In genomic region chr11:35505817-35506216, GRCm38 (mm10) we compare ENCODE assay signal across 17 mouse cellular contexts.
DNase-seq lines count a peak whose midpoint lies in the region; ATAC-seq and TF ChIP-seq lines count a peak whose summit lies in the region.
"Had no signal": no experiment of that assay in that cellular context is flagged by ENCODE, and none has a peak within 500 bp of the region (broad histone marks: within the 10 kb centered on the region; RNA-seq: fewer than 3 reads in every experiment).

No protein-coding gene starts in this region.

- TF ChIP-seq CTCF in liver, postnatal 0 days (IDR thresholded peaks at IDR 0.05; ENCODE audit: low read depth): no peak

- no peak overlapping the region for H3K4me2 ChIP-seq in forebrain, embryonic 12.5 days
- no peak overlapping the region for H3K4me2 ChIP-seq in forebrain, embryonic 13.5 days
- no peak overlapping the region for H3K4me2 ChIP-seq in midbrain, embryonic 11.5 days
- no peak overlapping the region for H3K4me2 ChIP-seq in midbrain, embryonic 14.5 days (ENCODE audit: low read length)
- H3K4me2 ChIP-seq in liver, postnatal 0 days (ENCODE audit: low read depth, low read length): no peak overlapping the region
- H3K4me2 ChIP-seq: liver, embryonic 12.5 days had no signal

- TF ChIP-seq EP300 in liver, postnatal 0 days (IDR thresholded peaks at IDR 0.05; ENCODE audit: low read depth): no peak

- H3K4me3 ChIP-seq in forebrain, embryonic 12.5 days (replicated peaks): no peak overlapping the region
- H3K4me3 ChIP-seq in forebrain, embryonic 13.5 days: no peak overlapping the region
- H3K4me3 ChIP-seq in midbrain, embryonic 11.5 days (ENCODE audit: low read depth, low read length): no peak overlapping the region
- no peak overlapping the region for H3K4me3 ChIP-seq in midbrain, embryonic 14.5 days (replicated peaks; ENCODE audit: low read depth, low read length)
- no peak overlapping the region for H3K4me3 ChIP-seq in liver, postnatal 0 days (ENCODE audit: low read depth, low read length)
- H3K4me3 ChIP-seq: liver, embryonic 12.5 days; myocyte had no signal

- no peaks in the 10 kb centered on the region for H3K36me3 ChIP-seq in forebrain, embryonic 12.5 days (replicated peaks)
- no peaks in the 10 kb centered on the region for H3K36me3 ChIP-seq in forebrain, embryonic 13.5 days (ENCODE audit: poor library complexity, severe bottlenecking)
- H3K36me3 ChIP-seq in midbrain, embryonic 11.5 days (ENCODE audit: control insufficient read depth, insufficient read depth, low read length): no peaks in the 10 kb centered on the region
- H3K36me3 ChIP-seq in midbrain, embryonic 14.5 days (ENCODE audit: control insufficient read depth, insufficient read depth, low read length): no peaks in the 10 kb centered on the region
- no peaks in the 10 kb centered on the region for H3K36me3 ChIP-seq in liver, postnatal 0 days (replicated peaks; ENCODE audit: insufficient read depth, low read length)
- H3K36me3 ChIP-seq: liver, embryonic 12.5 days had no signal

- H3K9me3 ChIP-seq in forebrain, embryonic 12.5 days: no peaks in the 10 kb centered on the region
- no peaks in the 10 kb centered on the region for H3K9me3 ChIP-seq in forebrain, embryonic 13.5 days (replicated peaks)
- H3K9me3 ChIP-seq in midbrain, embryonic 11.5 days (ENCODE audit: control insufficient read depth, low read length): no peaks in the 10 kb centered on the region
- H3K9me3 ChIP-seq in midbrain, embryonic 14.5 days (ENCODE audit: control insufficient read depth, low read length): no peaks in the 10 kb centered on the region
- H3K9me3 ChIP-seq in liver, postnatal 0 days (ENCODE audit: low read length): no peaks in the 10 kb centered on the region
- H3K9me3 ChIP-seq: liver, embryonic 12.5 days had no signal

- peak; percentile 42; the same call in 1 of the 2 replicates for ATAC-seq in forebrain, embryonic 12.5 days (ENCODE audit: low FRiP score)
- ATAC-seq in forebrain, embryonic 13.5 days: no peak
- ATAC-seq in midbrain, embryonic 11.5 days (ENCODE audit: low FRiP score): peak; percentile 82
- ATAC-seq in midbrain, embryonic 14.5 days (ENCODE audit: low FRiP score, low TSS enrichment): no peak
- peak; percentile 28 for ATAC-seq in megakaryocyte progenitor cell, adult 5-6 weeks (replicated peaks; ENCODE audit: poor library complexity)
- ATAC-seq in liver, postnatal 0 days: no peak
- ATAC-seq: liver, embryonic 12.5 days had no signal

- DNase-seq in midbrain, embryonic 11.5 days (ENCODE audit: low spot score, missing footprints): peak; percentile 93
- DNase-seq in midbrain, embryonic 14.5 days: no peak
- peak; percentile 82 for DNase-seq in embryo, embryonic 9.5 days (ENCODE audit: extremely low spot score)
- DNase-seq in liver, postnatal 0 days: no peak
- DNase-seq in adrenal gland, postnatal 10 days: no peak
- DNase-seq: adrenal gland, adult 2 months; cerebellum, adult 11-12 months; heart, postnatal 14 days; kidney, adult 18-20 months; kidney, postnatal 14 days; left cerebral cortex, postnatal 4 days; right cerebral cortex, postnatal 25 days had no signal

- H3K9ac ChIP-seq in forebrain, embryonic 12.5 days: no peak overlapping the region
- no peak overlapping the region for H3K9ac ChIP-seq in forebrain, embryonic 13.5 days
- no peak overlapping the region; the same call in 1 of the 2 replicates for H3K9ac ChIP-seq in midbrain, embryonic 11.5 days (ENCODE audit: low read length)
- H3K9ac ChIP-seq in midbrain, embryonic 14.5 days (replicated peaks; ENCODE audit: low read length): no peak overlapping the region
- no peak overlapping the region for H3K9ac ChIP-seq in liver, postnatal 0 days (replicated peaks)
- H3K9ac ChIP-seq: liver, embryonic 12.5 days had no signal

- 14% methylated on average over 9 of the region's 9 CpGs for WGBS in forebrain, embryonic 12.5 days
- 23% methylated on average over 9 of the region's 9 CpGs for WGBS in forebrain, embryonic 13.5 days
- WGBS in midbrain, embryonic 11.5 days: 8% methylated on average over 9 of the region's 9 CpGs
- 14% methylated on average over 9 of the region's 9 CpGs for WGBS in midbrain, embryonic 14.5 days
- 26% methylated on average over 9 of the region's 9 CpGs for WGBS in liver, postnatal 0 days (ENCODE audit: insufficient replicate concordance)

- peaks cover 81% of the 10 kb centered on the region for H3K4me1 ChIP-seq in forebrain, embryonic 12.5 days
- H3K4me1 ChIP-seq in forebrain, embryonic 13.5 days: peaks cover 31% of the 10 kb centered on the region
- peaks cover 81% of the 10 kb centered on the region for H3K4me1 ChIP-seq in midbrain, embryonic 11.5 days (ENCODE audit: control insufficient read depth, insufficient read depth, low read length)
- peaks cover 13% of the 10 kb centered on the region; the same call in 1 of the 2 replicates for H3K4me1 ChIP-seq in midbrain, embryonic 14.5 days (ENCODE audit: control insufficient read depth, insufficient read depth, low read length)
- no peaks in the 10 kb centered on the region for H3K4me1 ChIP-seq in liver, postnatal 0 days (ENCODE audit: insufficient read depth)
- H3K4me1 ChIP-seq: liver, embryonic 12.5 days had no signal

- peaks cover 65% of the 10 kb centered on the region for H3K27me3 ChIP-seq in forebrain, embryonic 12.5 days
- peaks cover 68% of the 10 kb centered on the region for H3K27me3 ChIP-seq in forebrain, embryonic 13.5 days
- H3K27me3 ChIP-seq in midbrain, embryonic 11.5 days (ENCODE audit: control insufficient read depth, insufficient read depth, low read length): peaks cover under 1% of the 10 kb centered on the region; the same call in 1 of the 2 replicates
- H3K27me3 ChIP-seq in midbrain, embryonic 14.5 days (ENCODE audit: control insufficient read depth, insufficient read depth, low read length): peaks cover 9% of the 10 kb centered on the region; the same call in 1 of the 2 replicates
- no peaks in the 10 kb centered on the region for H3K27me3 ChIP-seq in liver, postnatal 0 days (ENCODE audit: insufficient read depth, low read length)

- H3K27ac ChIP-seq in forebrain, embryonic 12.5 days: no peak overlapping the region
- no peak overlapping the region for H3K27ac ChIP-seq in forebrain, embryonic 13.5 days
- H3K27ac ChIP-seq in midbrain, embryonic 11.5 days (ENCODE audit: low read depth, low read length): peak overlapping the region; percentile 79
- no peak overlapping the region for H3K27ac ChIP-seq in midbrain, embryonic 14.5 days (replicated peaks; ENCODE audit: low read depth, low read length)
- H3K27ac ChIP-seq in liver, postnatal 0 days (ENCODE audit: low read depth): no peak overlapping the region
- H3K27ac ChIP-seq: liver, embryonic 12.5 days had no signal

Comparison
In these comparisons a context has a peak if more than half of its experiments do, and no peak if none do; other contexts are left out.
1. ATAC-seq: peak in forebrain, embryonic 12.5 days (single experiment), midbrain, embryonic 11.5 days (single experiment) and megakaryocyte progenitor cell, adult 5-6 weeks (single experiment); none in forebrain, embryonic 13.5 days (single experiment), midbrain, embryonic 14.5 days (single experiment) and liver, postnatal 0 days (single experiment).
2. DNase-seq: peak in midbrain, embryonic 11.5 days (single experiment) and embryo, embryonic 9.5 days (single experiment); none in midbrain, embryonic 14.5 days (single experiment), liver, postnatal 0 days (single experiment) and adrenal gland, postnatal 10 days (single experiment).